Mouse (Mus musculus) heart, adult 8-10 months (tissue): ENCODE results near the gene Tbc1d1. TPM values are rescaled to one million over a fixed set of nuclear protein-coding genes. Genes with fewer than 3 reads are reported as not detected.
"Not testable (repeated sequence)": the region's sequence is repeated elsewhere in the genome, so short reads cannot be mapped to it uniquely, and the experiment has no call there.

Experiments used
- DNase-seq: peaks from one replicate; pipeline ENCODE4 v3.0.0; 2022; ENCODE audit warnings: low spot score
- total RNA-seq, 4 experiments: library from RNA; stranded (reverse); gene quantifications; 2 replicates each; pipeline ENCODE4 v1.2.4; 2022

The Tbc1d1 gene
- total RNA-seq, 4 experiments from 2014 or later = 11.1 to 15.7 (median 13.5) TPM

DNA sequence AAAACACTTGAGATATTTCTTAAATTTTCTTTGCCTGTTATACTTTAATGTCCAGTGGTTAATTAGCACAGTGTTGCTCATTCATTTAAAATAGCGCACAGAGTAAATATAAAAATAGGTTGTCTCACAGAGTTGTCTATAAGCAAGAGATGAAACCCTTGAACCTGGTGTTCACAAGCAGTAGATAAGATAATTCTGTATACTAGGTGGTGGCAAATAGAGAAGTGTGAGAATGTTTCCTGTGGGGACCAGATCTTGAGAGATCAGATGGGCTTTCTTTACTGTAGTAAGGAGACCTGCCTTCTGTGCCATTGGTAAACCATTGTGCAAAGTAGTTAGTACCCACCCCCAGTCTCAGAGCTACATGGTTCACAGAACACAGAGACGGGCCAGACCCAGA lies 192.1 kb downstream of the Tbc1d1 start:
- no peak for DNase-seq

DNA sequence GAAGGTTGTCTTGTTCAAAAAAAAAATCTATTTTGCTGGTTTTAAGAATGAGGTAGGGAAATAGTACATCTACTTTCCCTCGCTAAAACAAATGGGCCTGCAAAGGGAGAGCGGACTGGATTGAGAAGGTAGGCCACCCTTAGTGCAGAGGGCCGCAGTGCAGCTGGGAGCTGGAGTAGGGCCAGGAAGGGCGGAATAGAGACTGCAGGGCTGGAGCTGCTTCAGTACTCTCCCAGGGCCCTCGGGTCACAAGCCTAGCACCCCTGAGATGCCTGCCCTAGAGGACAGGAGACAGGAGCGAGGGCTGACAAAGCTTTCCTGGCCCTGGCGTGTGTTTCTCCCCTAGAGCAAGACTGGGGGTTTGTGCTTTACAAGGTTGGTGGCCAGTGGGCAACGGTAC lies 192.7 kb downstream of the Tbc1d1 start:
- no peak for DNase-seq

DNA sequence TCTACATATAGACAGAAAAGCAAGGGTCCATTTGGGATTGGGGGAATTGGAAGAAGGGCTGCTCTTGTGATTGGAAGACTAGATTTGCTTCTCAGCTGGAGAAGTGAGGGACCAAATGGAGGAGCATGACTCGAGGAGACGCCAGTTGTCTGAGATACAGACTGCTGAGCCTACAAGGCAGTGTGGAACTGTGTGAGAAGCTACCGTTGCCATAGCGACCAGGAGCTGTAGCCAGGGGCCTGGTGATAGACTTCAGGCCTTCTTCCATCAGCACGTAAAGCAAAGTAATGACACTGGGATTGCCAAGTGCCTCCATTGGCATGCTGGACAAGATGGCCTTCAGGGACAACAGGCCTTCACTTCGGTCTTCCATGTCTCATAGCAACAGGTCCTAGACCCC lies 195.9 kb downstream of the Tbc1d1 start:
- DNase-seq = no peak

DNA sequence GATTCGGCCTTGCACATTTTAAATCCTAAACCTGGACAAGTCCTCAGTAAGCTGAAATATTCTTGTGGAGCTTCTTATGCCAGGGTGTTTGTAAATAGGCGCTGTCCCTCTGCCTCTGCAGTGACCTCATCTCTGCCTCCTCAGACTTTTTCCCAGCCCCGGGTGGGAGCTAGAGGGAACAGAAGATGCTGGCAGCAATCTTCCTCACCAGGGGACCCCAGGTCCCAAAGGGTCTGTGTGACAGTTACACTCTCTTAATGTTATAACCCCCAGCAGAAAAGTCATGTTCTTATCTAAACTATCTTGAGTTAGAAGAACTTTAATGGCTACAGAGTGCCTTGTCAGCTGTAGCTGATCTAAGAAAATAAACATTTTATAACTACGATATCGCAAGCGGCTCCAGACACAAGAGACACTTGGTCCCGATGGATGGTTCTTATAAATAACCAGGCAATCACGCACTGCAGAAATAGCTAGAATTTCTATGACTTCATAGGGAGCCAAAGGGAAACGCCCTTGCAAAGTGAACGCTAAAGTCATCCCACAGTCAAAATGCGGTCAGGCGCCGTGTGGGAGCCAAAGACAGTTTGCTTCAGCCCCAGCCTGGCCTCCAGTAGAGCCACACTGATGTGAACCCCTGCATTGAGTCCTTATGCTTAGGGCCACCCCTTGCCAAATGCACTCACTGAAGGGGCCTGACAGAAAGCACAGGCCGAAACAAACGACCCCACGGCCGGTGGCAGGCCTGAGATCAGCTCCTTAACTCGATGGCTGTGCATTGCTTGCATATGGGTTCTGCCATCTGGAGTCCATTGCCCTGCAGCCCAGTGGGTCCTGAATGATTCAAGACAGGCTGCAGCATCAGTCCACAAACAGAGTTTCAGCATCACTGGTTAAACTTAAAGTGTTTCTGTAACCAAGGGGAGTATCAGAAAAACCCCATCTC lies 202.8 kb downstream of the Tbc1d1 start:
- no peak for DNase-seq

DNA sequence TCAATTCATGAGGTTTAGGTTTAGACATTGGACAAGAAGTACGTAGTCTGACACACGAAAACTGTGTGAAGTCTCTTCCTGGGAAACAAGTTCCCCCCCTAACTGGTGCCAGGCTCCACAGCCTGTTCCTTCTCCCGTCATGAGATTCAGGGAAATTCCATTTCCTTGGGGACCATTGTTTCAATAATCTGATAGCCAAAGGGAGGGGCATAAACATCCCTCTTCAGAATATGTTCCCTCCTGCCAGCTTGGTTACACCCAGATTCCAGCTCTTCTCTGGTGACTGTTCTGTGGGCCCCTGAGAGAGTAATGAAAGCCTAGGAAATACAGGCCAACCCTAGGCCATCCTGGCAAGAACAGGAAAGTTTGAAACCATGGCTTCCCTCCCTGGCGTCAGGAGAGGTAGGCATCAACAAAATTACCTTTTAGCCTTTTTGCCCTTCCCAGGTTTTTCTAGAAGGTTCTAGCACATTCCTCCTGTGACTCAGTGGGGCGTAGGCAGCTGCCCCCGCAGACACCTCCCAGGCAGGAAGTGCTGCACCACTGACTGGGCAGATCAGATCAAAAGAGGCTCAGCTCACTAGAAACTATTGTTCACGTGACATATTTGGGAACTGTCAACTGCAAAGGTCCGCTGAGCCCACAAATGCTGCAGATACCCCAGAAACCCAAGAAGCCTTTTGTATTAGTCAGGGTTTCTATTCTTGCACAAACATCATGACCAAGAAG lies 204.2 kb downstream of the Tbc1d1 start:
- DNase-seq = no peak

DNA sequence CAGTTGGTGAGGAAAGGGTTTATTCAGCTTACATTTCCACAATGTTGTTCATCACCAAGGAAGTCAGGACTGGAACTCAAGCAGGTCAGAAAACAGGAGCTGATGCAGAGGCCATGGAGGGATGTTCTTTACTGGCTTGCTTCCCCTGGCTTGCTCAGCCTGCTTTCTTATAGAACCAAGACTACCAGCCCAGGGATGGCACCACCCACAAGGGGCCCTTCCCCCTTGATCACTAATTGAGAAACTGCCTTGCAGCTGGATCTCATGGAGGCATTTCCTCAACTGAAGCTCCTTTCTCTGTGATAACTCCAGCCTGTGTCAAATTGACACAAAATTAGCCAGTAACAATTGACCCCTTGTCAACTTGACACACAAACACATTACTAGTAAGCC lies 204.8 kb downstream of the Tbc1d1 start:
- DNase-seq = not testable (repeated sequence)

DNA sequence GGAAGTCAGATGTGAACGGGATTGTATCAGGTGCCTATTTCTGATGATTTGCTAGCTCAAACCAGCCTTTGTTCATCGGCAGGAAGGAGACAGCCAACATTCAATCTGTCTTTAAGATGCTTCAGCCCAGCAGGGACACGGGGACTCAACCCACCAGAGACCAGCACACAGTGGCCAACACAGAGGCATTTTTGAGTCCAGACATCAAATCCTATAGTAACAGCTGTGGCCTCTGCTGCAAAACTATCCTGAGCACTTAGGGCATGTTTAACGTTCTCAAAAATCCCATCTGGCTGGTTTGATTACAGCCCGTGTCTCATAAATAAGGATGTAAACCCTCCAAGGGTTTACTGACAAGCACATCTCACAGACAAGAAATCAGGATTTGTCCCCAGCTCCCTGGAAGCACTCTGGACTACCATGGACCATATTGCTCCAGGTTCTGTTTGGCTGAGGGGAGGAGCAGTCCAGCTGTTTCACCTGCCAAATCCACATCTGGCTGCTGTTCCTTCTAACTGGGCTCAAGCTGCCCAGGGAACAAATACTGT lies 207.8 kb downstream of the Tbc1d1 start:
- no peak for DNase-seq

DNA sequence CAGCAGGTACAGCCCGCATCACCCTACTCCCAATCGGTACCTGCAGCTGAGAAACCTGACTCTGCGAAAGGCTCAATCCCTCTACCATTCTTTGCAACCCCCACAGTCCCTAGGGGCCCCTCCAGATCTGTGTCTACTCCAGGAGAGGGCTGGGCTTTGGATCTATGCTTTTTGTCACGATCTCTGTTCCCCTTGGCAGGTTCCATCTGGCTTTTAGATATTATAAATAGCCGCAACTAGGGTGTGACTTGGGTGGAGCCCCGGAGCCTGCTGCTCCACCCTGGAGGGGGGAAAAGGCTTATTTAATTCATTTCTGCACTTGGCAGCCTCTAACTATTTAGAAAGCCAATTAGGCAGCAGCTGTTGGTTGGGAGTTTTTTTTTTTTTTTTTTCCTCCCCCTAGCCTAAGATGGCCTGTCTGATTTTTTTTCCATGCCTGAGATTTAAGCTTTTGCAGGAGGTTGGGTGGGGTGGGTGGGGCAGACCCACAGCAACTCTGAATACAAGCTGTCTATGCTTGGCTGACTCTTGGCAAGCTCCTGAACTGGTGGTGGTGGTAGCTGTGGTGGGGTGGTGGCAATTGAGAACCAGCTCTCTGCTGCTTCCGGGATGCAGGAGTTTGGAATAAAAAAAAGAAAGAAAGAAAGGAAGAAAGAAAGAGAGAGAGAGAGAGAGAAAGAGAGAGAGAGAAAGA lies 208.5 kb downstream of the Tbc1d1 start:
- peak; percentile 82 for DNase-seq

DNA sequence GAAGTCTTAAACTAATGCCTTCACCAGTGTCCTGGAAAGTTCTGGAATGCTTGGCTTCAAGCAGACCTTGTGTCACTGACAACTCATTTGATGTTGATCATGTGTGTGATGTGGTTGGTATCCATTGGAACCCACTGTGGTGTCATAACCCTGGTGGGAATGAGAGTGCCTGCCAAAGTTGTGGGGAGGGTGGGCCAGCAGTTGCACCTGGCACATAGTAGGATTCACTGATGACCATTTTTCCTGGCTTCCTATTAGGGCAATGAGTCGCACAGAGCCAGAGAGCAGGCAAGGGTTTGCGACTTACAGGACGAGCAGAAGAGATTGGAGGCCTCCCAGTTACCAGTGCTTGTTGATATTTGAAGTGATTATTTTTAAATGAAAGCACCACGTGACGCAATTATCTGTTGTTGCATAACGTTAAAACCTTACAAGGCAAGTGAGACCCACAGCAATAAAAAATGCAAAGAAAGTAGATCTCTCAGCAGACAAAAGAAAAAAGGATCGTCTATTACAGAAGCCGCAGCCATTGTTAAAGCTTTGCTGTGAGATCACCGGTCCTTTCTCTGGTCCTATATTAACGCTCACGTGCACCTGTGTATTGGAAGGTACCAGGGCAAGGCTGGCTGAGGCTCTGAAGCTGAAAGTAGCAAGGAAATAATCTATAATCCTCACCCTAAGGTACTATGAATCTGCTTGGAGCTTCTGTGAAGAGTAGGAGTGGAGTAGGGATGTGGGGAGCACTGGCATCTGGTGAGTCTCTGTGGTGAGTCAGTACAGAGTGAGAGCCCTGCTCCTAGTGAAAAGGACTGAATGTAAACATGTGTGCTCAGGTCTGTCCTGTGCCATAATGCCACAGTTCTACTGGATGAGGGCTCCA lies 209.3 kb downstream of the Tbc1d1 start:
- DNase-seq = no peak

DNA sequence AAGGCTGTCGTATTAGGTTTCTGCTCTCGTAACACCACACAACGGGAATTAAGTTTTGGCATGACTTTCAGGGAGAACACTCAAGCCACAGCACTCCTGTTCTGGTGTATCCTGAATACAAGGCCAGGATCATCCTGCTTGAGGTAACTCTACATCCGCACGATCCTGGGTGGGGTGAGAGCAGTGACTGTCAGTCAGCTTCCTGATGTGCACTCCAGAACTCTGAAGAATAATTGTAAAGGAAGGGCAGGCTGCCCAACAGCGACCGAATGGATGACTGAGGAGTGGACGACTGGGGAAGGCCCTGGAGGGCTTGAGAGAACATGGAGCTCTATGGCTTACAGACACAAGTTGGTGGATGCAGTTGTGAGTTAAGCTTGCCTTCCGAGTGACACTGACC lies 210.0 kb downstream of the Tbc1d1 start:
- no peak for DNase-seq

DNA sequence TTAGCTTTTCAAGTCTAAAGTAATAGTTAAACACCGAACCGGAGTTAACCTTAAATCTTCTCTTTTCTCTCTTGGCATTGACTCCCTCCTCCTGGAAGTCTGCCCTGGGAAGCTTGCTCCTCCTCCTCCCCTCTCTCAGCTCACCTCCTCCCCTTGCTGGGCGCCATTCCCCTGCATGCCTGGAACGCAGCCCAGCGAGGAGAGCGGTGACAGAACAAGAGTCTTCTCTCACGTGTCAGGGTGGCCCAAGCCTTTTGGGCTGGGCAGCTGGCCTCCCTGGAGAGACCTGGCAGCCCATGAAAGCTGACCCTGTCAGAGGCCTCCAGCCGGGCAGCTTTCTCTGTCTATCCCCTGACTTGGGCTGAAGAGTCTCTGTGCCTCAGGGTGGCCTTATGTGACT lies 211.3 kb downstream of the Tbc1d1 start:
- DNase-seq = peak; percentile 78

DNA sequence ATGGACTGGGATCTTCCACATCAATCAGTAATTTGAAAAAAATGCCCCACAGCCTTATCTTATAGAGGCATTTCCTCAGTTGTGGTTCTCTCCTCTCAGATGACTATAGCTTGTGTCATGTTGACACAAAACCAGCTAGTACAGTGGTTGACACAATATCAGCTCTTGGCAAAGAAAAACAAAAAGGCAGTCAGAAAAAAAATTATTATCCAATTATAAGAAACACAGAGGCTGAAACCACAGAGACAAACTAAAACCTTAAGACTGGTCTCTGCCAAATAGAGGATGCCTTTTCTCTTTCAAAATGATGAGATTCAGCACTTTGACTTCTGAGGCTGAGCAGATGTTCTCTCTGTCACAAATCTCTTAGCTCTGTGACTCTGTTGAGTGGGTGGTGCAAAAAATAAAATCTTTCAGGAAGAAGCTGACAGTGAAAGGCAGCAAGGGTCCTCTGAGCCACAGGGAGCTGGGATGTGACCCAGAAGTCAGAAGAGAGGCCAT lies 215.3 kb downstream of the Tbc1d1 start:
- DNase-seq = no peak

DNA sequence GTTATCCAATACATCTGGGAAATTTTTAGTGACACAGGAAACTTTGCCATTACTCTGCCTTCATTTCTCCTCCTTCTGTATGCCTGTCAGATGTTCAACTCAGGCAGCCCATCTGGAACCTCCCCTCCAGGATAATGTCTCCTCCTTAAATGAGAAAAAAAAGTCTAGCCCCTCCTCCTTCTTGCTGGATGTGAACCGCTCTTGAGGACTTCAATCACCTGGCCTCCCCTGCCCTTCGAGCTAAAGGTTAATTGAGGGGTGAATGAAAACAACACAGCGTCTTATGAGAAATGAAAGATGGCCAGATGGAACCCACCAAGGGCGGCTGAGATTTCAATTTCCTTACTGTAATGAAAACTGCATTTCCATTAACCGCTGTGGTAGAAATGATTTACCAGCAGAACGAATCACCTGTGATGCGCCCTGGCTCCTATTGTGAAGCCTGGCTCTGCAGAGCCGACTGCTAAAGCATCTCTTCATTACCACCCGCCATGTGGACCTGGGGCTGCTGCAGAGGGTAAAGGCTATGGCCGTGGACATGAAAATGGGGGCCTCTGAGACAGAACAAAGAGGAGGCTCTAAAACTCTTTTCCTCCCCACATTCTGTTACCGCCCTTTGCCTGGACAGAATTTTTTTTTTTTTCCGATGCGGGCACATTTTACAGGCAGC lies 216.3 kb downstream of the Tbc1d1 start:
- no peak for DNase-seq

DNA sequence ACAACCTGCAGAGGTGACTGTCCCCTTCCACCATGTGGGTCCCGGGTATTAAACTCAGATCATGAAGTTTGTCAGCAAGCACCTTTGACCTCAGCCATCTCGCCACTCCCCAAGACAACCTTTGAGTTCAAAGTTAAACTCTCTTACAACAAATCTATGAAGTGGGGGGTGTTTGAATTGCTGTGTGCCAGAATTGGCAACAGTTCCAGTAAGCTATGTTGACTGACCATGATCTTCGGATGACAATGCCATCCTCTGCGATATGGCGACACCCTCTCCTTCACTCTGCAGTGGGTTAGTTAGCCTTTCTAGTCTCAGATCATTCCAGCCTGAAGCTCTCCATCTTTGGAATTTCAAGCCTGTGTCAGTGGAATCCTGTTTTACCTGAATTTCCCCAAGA lies 217.6 kb downstream of the Tbc1d1 start:
- DNase-seq = no peak

DNA sequence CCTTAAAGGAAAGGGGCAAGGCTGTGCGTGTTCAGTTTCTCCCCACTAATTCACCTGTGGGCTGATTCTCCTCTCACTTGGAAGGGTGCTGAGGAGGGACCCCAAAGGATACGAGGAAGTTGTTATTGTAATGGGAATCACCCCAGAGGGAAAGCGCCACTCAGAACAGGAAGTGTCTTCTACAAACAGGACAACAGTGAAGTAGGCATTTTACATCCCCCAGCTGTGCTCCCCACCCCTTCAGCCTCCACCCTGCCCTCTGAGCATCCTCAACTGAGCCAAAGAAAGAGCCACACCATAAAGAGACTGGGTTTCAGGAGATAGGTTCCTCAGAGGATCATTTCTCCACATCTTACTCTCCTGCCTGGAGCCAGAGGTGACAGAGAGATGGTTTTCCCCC lies 219.7 kb downstream of the Tbc1d1 start:
- DNase-seq = no peak

DNA sequence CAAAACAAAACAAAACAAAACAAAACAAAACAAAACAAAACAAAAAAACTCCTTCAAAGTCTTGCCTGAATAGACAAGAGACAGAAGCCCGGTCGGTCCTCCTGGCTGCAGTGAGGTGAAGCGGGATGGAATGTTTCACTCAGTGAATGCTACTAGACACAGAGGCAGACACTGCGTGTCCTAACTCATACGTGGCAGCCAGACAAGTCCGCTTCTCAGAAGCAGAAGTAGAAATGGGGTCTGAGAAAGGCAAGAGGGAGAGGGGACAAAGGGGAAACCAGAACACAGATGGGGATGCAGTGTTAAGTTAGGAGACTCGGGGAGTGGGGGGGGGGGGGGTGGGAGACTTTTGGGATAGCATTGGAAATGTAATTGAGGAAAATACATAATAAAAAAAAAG lies 220.4 kb downstream of the Tbc1d1 start:
- DNase-seq = no peak

DNA sequence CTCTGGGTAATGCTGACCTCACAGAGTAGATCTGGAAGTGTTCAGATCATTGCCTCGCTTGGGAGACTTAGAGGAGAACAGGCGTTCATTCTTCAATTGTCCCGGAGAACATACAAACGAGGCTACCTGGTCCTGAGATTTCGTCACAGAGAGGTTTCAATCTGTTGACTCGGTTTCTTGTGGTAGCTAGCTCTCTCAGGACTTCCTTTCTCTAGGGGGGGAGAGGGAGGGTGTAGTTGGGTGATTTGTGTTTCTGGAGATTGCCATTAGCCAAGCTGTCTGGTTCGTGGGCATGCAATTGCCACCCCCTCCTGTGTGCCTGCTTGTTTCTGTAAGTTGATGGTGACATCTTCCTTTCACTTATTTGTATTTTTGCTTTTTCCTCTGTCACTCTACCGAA lies 221.6 kb downstream of the Tbc1d1 start:
- DNase-seq = no peak

DNA sequence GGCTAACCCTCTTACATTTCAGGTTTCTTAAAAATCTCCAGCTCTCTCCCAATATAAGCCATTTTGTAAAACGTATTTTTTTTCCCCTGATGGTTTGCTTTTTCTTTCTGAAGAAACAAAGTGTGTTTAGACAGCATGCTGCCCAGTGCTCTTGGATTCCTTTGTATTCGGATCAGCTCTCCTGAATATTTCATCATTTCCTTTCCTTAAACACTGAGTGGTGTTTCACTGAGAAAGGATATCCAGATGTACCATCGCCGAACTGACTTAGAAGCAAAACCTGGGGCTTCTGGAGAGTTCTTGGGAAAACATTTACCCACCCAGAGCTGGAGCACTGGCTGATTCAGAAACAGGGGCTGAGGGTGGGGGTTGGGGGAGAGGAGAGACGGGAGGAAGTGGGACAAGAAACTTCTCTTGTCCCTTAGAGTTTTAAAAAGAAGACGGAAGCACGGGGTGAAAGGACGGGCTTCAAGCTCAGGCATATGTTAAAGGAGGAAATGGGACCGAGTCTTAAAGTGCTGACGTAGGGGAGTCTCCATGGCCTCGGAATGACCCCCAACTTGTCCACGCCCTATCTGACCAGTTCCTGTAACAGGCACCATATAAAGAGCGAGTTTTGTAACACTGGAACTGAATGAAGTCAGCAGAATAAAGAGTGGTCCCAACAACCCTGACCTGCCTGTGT lies 222.6 kb downstream of the Tbc1d1 start:
- no peak for DNase-seq

DNA sequence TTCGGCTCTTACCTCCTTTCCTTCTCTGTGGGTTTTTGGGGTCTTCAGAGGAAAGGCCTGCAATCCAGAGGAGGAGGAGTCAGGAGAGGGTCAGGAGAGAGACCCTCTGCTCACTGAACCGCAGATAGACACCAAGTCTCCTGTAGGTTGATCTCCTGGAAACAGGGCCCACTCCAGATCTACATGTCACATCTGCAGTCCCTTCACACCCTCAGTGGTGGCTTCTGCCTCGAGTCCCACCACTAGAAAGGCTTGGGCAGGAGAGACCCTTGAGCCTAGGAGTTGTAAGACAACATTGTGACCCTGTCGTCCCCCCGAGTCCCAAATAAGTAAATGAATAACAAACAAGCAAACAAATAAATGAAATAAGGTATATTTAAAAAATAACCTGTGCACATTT lies 223.7 kb downstream of the Tbc1d1 start:
- DNase-seq = no peak
